Mouse (Mus musculus) liver, postnatal 0 days (tissue): ENCODE results near the gene Ier2. TPM values are rescaled to one million over a fixed set of nuclear protein-coding genes. Genes with fewer than 3 reads are reported as not detected.

ENCODE experiments used
- ATAC-seq: fragments of 200-750 bp; cut with Nextera tagmentation; 2 replicates; pipeline ENCODE4 v1.8.0; 2017; ENCODE audit warnings: mild to moderate bottlenecking, moderate library complexity
- DNase-seq: peaks from one replicate; pipeline ENCODE4 v3.0.0-alpha.2; 2016
- H3K27ac ChIP-seq: fragments of 300-500 bp; sonication (generic); 2 replicates; pipeline ENCODE4 v1.5.1; 2014; ENCODE audit warnings: antibody characterized with exemption, moderate library complexity, mild to moderate bottlenecking, low read depth
- H3K27me3 ChIP-seq: fragments of 300-500 bp; sonication (generic); 2 replicates; pipeline ENCODE4 v1.6.1; 2014; ENCODE audit warnings: low read length, control low read depth, mixed read lengths; ENCODE audit not compliant: insufficient read depth
- H3K36me3 ChIP-seq: fragments of 300-500 bp; sonication (generic); replicated peaks from 2 replicates; pipeline ENCODE4 v1.6.1; 2014; ENCODE audit warnings: mild to moderate bottlenecking, control low read depth, low read length, moderate library complexity, mixed read lengths; ENCODE audit not compliant: insufficient read depth
- H3K4me1 ChIP-seq: fragments of 300-500 bp; sonication (generic); 2 replicates; pipeline ENCODE4 v1.6.1; 2014; ENCODE audit warnings: antibody characterized with exemption, mild to moderate bottlenecking, control low read depth; ENCODE audit not compliant: insufficient read depth
- H3K4me2 ChIP-seq: fragments of 300-500 bp; sonication (generic); 2 replicates; pipeline ENCODE4 v1.6.1; 2014; ENCODE audit warnings: low read depth, mild to moderate bottlenecking, low read length, moderate library complexity, mixed read lengths
- H3K4me3 ChIP-seq: fragments of 300-500 bp; sonication (generic); 2 replicates; pipeline ENCODE4 v1.5.1; 2014; ENCODE audit warnings: low read depth, low read length
- H3K9ac ChIP-seq: fragments of 300-500 bp; sonication (generic); replicated peaks from 2 replicates; pipeline ENCODE4 v1.6.1; 2014; ENCODE audit warnings: mild to moderate bottlenecking, moderate library complexity
- H3K9me3 ChIP-seq: fragments of 300-500 bp; sonication (generic); 2 replicates; pipeline ENCODE4 v1.6.1; 2016; ENCODE audit warnings: mild to moderate bottlenecking, control low read depth, low read length, mixed read lengths
- CTCF ChIP-seq: sonication (generic); IDR thresholded peaks from 2 replicates; pipeline ENCODE4 v1.5.1; 2016; ENCODE audit warnings: antibody characterized with exemption, low read depth
- EP300 ChIP-seq: IDR thresholded peaks from 2 replicates; pipeline ENCODE4 v1.6.1; 2016; ENCODE audit warnings: antibody characterized with exemption, low read depth, mild to moderate bottlenecking
- WGBS: fragments of 180-500 bp; shearing (Covaris S2); extraction: QIAGEN DNeasy Blood & Tissue Kit; methylation state at CpG from one replicate; pipeline ENCODE4 v1.1.7; 2014; ENCODE audit not compliant: insufficient replicate concordance; 5-methylcytosine and 5-hydroxymethylcytosine counted together
- polyA plus RNA-seq: library from polyadenylated mRNA; unstranded; fragments of >200 nt; fragmentation: Nextera tagmentation; extraction: Ambion mirVana; gene quantifications from 2 replicates; pipeline ENCODE4 v1.2.1, GENCODE M21; 2015

Ier2 gene
- polyA plus RNA-seq, 1 experiment from 2014 or later, result 32.3 TPM

DNA sequence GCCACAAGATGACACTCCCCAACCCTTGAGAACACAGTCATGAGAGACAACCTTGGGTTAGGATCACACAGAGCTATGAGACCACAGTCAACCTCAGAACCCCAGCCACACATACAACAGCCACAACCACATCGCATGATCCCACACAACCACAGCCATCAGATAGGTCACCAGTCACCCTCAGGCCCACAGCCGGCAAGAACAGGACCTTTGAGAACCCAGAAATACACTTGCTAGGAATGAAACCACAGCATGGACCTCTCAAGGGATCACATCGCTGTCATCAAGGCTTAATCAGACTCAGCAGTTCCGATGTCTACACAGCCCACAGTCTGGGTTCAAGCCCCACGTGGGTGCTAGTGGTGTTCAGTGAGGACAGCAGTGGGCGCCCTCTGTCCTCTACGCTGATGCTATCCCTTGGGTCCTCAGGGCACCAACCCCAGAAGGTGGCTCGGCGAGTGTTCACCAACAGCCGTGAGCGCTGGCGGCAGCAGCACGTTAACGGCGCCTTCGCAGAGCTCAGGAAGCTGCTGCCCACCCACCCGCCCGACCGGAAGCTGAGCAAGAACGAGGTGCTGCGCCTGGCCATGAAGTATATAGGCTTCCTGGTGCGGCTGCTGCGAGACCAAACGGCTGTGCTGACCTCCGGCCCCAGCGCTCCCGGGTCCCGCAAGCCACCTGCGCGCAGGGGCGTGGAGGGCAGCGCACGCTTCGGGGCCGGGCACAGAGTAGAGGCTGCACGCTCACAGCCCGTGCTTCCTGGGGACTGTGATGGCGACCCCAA is 41.0 kb upstream of the Ier2 start:
- Histone ChIP-seq H3K27me3 (no peaks in the 10 kb centered on the region), H3K4me1 (peaks cover 71% of the 10 kb centered on the region), H3K9ac (peak overlapping the region; percentile 77), H3K4me3 (peak overlapping the region; percentile 66), H3K27ac (peak overlapping the region; percentile 95), H3K4me2 (peak overlapping the region; percentile 84), H3K36me3 (peaks cover 25% of the 10 kb centered on the region), H3K9me3 (no peaks in the 10 kb centered on the region)
- WGBS, result 10% methylated on average over 31 of the region's 38 CpGs
- DNase-seq (peak; percentile 64), ATAC-seq (no peak)
- TF ChIP-seq CTCF (peak; percentile 40), EP300 (no peak)

DNA sequence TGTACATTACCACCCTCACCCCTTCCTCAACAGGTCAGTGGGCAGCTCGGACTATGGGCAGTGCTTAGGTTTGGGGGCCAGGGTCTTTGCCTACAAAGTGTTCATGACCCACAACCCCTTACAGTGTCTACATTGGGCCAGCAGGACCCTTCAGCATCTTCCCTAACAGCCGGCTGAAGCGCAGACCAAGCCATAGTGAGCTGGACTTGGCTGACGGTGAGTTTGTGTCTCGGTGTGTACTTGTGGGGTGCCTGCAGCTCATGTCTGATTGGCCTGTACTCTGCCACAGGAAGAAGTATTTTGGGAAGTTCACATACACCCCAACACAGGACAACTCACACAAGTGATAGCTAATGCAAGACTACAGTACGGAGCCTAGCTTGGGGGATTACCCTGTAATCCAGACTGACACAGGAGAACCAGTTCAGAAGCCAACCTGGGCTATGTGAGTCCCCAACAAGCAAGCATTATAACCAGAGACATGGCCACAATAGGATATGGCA is 40.4 kb upstream of the Ier2 start:
- Histone ChIP-seq H3K27ac (peak overlapping the region; percentile 95), H3K27me3 (no peaks in the 10 kb centered on the region), H3K4me1 (peaks cover 70% of the 10 kb centered on the region), H3K4me2 (peak overlapping the region; percentile 84), H3K4me3 (peak overlapping the region; percentile 66), H3K36me3 (peaks cover 28% of the 10 kb centered on the region), H3K9ac (peak overlapping the region; percentile 77), H3K9me3 (no peaks in the 10 kb centered on the region)
- DNase-seq, result no peak
- no peak for ATAC-seq
- WGBS, result 31% methylated on average over 6 of the region's 6 CpGs
- TF ChIP-seq CTCF (no peak), EP300 (no peak)

DNA sequence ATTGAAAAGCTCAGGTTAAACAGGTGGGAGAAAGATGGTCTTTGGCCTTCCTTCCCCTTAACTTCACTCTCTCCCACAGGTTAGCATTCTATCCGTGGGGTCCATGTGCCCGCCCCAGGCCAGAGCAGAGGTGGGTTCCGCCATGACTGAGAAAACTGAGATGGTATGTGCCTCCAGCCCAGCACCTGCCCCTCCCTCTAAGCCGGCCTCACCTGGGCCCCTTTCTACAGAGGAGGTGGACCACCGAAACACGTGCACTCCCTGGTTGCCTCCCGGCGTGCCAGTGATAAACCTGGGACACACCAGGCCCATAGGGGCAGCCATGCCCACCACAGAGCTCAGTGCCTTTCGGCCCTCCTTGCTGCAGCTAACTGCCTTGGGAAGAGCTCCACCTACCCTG is 39.9 kb upstream of the Ier2 start:
- Histone ChIP-seq H3K9ac (peak overlapping the region; percentile 77), H3K27ac (peak overlapping the region; percentile 95), H3K4me3 (peak overlapping the region; percentile 66), H3K4me1 (peaks cover 68% of the 10 kb centered on the region), H3K27me3 (no peaks in the 10 kb centered on the region), H3K9me3 (no peaks in the 10 kb centered on the region), H3K36me3 (peaks cover 31% of the 10 kb centered on the region), H3K4me2 (peak overlapping the region; percentile 84)
- peak; percentile 44 for DNase-seq
- 29% methylated on average over 9 of the region's 9 CpGs for WGBS
- TF ChIP-seq EP300, result no peak
- no peak for TF ChIP-seq CTCF
- no peak for ATAC-seq

DNA sequence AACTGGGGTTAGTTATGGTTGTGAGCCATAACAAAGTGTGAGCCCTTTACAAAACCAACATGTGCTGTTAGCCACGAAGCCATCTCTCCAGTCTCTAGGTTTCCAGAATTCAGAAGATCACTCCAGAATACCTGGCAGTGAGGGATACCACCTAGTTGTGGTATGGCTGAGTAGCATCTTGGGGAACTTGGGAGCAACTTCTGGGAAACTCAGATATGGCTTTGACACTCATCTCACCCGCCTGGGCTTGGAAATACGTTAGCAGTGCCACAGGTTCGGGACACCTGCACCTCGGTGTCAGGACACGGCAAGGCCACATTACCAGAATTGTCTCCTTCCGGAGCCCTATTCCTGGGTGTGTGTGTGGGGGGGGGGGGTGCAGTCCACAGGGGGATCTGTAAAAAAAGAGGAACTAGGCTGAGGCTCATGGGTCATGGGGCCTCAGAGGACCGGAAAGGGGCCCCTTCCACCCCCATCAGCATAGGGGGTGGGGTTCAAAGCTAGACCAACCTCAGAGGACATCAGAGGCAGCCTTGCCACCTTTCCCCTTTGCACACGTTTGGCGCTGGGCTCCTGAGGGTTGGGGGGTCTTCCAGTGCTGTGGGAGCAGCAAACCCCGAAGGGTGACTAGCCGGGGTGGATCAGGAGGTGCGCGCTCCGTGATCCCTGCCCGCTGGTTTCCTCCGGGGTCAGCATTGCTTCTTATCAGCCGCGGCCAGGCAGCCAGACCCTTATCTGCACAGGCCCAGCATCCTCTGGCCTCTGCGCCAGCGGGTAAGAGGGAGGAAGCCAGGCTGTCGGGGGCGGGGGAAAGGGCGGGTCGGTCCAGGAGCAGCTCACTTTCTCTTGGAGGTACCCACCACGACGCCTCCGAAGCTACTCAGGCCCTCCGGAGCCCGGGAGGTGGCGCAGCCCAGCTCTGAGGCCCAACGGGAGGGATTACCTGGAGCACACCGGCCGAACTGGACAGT is 38.6 kb upstream of the Ier2 start, which contains the start of gene Lyl1:
Gene Lyl1, plus strand, starts transcription at position 517 of the 971 bp plus-strand sequence.
- Histone ChIP-seq H3K27me3 (no peaks in the 10 kb centered on the region), H3K4me1 (peaks cover 56% of the 10 kb centered on the region), H3K4me3 (peak within 1 kb of the TSS; percentile 66), H3K4me2 (peak within 1 kb of the TSS; percentile 84), H3K27ac (peak within 1 kb of the TSS; percentile 95), H3K9ac (peak within 1 kb of the TSS; percentile 77), H3K9me3 (no peaks in the 10 kb centered on the region), H3K36me3 (peaks cover 44% of the 10 kb centered on the region)
- peak; percentile 84 for ATAC-seq
- 4% methylated on average over 34 of the region's 34 CpGs for WGBS
- TF ChIP-seq EP300 (peak; percentile 99), CTCF (peak; percentile 67)
- peak; percentile 97 for DNase-seq

DNA sequence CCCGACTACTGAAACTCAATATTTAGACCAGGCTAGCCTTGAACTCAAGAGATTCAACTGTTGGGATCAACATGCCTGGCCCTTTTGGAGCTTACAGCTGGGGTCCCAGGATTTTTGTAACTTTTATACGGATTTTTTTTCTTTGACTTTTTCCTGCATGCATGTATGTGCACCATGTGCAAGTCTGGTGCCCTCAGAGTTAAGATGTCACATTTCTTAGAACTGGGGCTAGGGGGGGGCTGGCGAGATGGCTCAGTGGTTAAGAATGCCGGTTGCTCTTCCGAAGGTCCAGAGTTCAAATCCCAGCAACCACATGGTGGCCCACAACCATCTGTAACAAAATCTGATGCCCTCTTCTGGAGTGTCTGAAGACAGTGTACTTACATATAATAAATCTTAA is 37.9 kb upstream of the Ier2 start:
- Histone ChIP-seq H3K9ac (peak overlapping the region; percentile 35; the same call in 1 of the 2 replicates), H3K9me3 (no peaks in the 10 kb centered on the region), H3K4me2 (peak overlapping the region; percentile 37), H3K27me3 (no peaks in the 10 kb centered on the region), H3K36me3 (peaks cover 48% of the 10 kb centered on the region), H3K27ac (peak overlapping the region; percentile 95), H3K4me1 (peaks cover 53% of the 10 kb centered on the region), H3K4me3 (no peak overlapping the region)
- no peak for DNase-seq
- 35% methylated on average over 5 of the region's 5 CpGs for WGBS
- TF ChIP-seq EP300 (no peak), CTCF (no peak)
- ATAC-seq, result no peak

DNA sequence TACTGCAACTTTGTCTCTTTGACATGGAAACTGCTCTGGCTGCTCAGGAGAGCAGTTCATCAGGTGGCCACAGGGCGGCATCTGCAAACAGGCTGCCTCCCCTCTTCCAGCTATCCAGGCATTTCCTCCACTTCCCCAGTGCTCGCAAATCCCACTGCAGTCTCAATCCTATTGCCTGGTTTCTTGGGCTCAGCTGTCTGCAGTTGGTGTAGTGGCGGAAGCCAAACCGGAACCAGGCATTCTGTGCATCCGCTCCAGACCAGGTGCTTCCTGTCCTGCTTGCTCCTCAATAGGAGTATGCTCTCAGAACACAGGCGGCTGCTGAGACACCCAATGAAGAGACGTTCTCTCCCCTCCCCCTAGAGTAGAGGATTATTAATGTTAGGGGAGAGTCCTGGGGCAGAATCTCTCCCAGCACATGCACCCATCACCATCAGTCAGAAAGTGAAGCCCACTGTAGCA is 37.2 kb upstream of the Ier2 start:
- TF ChIP-seq EP300 (peak; percentile 58), CTCF (peak; percentile 88)
- 27% methylated on average over 7 of the region's 7 CpGs for WGBS
- Histone ChIP-seq H3K4me3 (no peak overlapping the region), H3K9ac (peak overlapping the region; percentile 35; the same call in 1 of the 2 replicates), H3K27me3 (no peaks in the 10 kb centered on the region), H3K27ac (peak overlapping the region; percentile 95), H3K4me1 (peaks cover 47% of the 10 kb centered on the region), H3K4me2 (peak overlapping the region; percentile 37), H3K36me3 (peaks cover 52% of the 10 kb centered on the region), H3K9me3 (no peaks in the 10 kb centered on the region)
- DNase-seq, result peak; percentile 77
- ATAC-seq, result no peak
